Mouse (Mus musculus) neural tube, embryonic 10.5 days (tissue): ENCODE measurements at regions not wholly inside any gene's neighbourhood (a gene's known extent, or its start where the extent isn't known, plus 50 kb on each side); places are given as distances from the start of the nearest gene placed in this dataset.
A peak's percentile ranks its signal among the peaks of the same experiment; 100 is the strongest.

Source experiments
- DNase-seq: peaks from one replicate; pipeline ENCODE4 v3.0.0-alpha.2; 2017; ENCODE audit warnings: low spot score; ENCODE audit errors: extremely low spot score

GRCm38 (mm10) chr4:152733017-152733416 is 255.3 kb upstream of the Kcnab2 start:
- DNase-seq: no peak

DNA sequence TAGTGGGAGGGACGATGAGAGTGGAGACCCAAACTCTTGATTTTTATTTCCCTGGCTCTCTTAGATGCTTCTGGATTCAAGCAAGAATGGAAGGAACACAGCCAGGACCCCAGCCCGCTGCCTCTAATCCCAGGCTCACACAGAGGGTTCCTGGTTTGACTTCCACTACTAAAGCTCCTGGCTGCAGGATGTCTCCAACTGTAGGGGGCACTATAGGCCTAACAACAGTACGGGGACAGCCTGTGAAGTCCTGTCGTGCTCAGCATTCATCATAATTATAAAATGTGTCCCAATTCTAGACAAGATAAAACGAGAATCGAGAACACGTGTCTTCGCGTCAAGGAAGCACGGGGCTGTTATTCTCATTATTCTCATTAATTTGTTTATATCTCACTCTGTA is 254.3 kb upstream of the Kcnab2 start:
- DNase-seq: no peak

DNA sequence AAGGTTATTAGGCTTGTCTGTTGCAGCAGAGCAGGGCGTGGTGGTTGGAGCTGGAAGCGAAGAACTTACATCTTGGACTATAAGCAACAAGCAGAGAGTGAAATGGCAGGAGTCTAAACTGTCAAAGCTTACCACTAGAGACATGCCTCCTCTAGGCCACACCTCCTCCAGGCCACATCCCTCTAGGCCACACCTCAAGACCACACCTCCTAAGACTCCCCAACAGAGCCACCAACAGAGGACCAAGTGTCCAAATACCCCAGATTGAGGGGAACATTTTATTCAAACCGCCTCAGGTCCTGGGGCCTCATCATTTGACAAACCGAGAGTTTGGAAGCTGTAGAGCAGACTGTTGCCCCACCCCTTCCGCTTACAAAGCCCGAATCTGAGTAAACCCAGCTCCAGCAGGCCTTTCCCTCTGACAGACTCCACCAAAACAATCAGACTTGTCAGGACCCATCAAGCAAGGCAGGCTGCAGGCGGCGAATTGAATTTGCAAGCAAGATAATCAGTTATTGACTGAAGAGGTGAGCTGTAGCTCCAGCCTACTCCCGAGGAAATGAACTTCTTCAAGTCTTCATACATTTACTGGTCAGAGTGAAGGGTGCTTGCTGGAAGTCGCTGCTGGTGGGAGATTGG is 253.5 kb upstream of the Kcnab2 start:
- DNase-seq: no peak

GRCm38 (mm10) chr4:152729421-152729820 is 251.8 kb upstream of the Kcnab2 start:
- DNase-seq: no peak

DNA sequence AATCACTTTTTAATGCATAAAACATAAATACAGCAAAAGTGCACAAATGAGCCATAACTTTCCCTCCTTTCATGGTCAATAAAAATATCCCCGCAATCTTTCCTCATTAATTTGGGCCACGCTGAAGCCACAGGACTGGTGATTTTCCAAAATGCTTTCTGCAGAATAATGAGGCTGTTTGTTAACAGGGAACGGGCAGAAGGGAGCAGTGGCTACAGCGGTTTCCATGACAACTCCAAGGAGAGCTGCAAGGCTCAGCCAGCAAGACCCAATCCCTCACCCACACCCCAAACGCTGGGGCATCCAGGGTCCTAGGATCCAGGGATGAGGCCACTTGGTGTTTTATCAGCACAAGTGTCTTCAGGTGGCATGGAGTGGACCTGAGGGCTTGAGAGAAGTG is 248.2 kb upstream of the Kcnab2 start:
- no peak for DNase-seq

GRCm38 (mm10) chr4:152725423-152725822 is 247.8 kb upstream of the Kcnab2 start:
- DNase-seq: no peak

DNA sequence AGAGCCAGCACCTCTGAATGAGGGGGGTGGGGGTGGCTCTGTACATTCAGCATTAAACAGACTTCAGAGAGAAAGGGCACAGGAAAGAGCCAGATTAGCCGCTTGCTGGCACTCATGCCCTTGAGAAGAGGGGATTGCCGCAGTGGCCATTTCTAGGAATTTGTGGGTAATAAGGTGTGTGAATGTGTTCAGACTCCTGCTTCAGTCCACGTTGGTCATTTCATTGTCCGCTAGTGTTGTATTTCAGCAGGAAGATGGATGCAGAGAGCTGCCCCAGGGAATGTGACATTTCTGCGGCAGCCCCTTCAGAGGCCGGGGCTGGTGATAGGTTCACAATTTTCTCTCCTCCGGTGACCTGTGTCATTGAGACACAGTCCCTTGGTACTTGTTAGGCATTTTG is 247.1 kb upstream of the Kcnab2 start:
- DNase-seq: no peak

DNA sequence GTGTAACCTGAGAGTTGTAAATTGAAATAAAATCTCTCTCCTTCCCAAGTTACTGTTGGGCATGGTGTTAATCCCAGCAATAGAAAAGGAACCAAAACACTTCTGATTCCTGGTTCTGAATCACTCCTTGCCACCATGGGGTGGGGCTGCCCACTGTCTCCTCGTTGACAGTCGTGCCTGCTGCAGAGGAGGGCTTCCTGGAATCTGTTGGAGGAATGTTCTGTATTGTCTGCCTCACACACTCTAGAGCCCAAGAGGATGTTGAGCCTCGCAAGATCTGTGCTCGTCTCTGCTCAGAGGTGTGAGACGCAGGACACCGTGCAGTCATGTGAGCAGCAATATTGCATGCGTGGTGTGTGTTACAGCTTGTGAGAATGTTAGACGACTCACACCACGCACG is 246.4 kb upstream of the Kcnab2 start:
- no peak for DNase-seq

GRCm38 (mm10) chr4:152720528-152720927 is 242.9 kb upstream of the Kcnab2 start:
- DNase-seq: no peak

DNA sequence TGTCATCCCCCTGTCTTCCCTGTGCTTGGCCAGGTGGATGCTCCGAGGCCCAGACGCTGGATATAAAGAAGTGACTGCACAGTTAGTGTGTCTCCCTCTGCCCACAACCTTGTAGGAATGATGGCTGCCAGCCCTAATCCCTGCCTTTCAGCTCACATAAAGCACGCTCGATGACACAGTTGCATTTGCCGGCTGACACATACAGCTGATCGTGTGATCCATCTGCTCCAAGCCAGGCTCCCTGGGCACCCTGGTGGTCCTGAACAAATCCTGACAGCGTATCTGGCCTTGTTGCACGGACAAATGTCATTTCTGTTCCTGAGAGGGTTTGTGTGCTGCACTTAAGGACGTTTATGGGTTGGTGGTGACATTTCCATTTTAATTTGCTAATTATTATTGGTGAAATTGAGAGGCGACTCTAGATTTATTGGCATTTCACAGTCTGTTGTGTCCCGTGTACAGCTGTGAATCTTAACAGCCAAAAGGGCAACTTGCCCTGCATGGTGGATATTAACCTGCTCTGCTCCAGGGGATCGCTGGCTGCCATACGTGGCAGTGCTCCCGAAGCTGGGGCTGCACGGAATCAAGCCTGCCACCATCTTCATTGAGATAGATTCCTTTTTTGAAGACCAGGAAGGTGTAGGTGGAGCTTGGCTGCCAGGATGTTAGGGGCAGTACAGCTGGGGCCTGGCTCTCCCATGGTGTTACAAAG is 241.9 kb upstream of the Kcnab2 start:
- no peak for DNase-seq

GRCm38 (mm10) chr4:152710339-152710738 is 232.7 kb upstream of the Kcnab2 start:
- DNase-seq: no peak

- no peak for DNase-seq
Observed at GRCm38 (mm10) chr4:152700217-152700616, 222.5 kb upstream of the Kcnab2 start.

DNA sequence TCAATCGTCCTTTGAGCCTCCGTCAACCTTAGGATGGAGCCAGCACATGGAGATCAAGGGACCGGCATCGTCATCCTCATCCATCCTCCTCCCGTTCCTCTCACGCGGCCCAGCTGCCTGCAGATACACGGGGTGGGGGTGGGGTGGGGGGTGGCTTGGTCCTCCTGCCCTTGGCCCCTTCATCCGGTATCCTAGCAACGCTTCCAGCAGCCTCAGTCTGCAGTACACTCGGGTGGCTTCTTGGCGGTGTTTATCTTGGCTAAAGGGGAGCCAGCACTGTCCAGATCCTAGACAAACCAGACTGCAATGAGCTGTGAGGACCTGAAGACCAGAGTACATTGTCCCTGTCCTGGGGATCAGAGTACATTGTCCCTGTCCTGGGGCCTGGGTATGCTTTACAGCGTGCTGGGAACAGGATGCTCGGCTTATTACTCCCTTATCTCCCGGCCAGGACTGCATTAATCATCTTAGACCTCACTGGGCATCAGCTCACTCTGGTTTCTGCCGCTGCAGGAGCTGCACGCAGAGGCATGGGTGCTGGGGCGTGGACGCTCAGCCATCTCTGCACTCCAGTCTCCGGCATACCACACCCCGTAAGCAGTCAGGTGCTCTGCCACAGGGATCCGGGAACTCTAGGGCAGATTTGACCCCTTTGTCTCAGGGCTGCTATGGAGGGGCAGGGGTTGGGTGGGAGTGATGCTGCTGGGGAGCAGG is 219.7 kb upstream of the Kcnab2 start:
- peak; percentile 49 for DNase-seq

- DNase-seq: no peak
Observed at GRCm38 (mm10) chr4:152691735-152692134, 214.1 kb upstream of the Kcnab2 start.

- DNase-seq: no peak
Observed at GRCm38 (mm10) chr4:152691302-152691701, 213.6 kb upstream of the Kcnab2 start.

GRCm38 (mm10) chr4:152690766-152691165 is 213.1 kb upstream of the Kcnab2 start:
- no peak for DNase-seq

- no peak for DNase-seq
Observed at GRCm38 (mm10) chr4:152689831-152690230, 212.2 kb upstream of the Kcnab2 start.

DNA sequence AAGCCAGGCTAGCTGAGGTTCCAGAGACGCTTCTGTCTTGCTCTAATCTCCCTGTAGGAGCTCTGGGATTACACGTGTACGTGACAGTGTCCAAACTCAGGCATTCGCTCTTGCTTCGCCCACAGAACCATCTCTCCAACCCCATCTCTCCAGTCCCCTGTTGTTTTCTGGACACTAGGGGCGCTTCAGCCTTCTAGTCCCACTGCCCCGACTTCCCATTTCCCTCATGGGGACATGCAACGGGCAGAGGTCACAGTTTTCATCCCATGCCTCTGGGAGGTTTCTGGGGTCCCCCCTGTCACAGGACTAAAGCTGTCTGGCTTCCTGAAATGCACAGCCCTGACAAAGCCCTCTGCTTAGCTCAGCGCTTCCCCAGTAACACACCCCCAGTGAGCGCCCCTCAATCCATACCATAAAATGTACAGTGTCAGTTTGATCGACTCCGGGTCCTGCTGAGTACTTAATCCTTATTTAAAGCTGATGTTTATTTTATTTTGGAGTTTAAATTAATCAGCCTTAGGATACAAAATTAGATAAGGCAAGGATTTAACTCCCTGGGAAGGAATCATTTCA is 208.9 kb upstream of the Kcnab2 start:
- DNase-seq: no peak

DNA sequence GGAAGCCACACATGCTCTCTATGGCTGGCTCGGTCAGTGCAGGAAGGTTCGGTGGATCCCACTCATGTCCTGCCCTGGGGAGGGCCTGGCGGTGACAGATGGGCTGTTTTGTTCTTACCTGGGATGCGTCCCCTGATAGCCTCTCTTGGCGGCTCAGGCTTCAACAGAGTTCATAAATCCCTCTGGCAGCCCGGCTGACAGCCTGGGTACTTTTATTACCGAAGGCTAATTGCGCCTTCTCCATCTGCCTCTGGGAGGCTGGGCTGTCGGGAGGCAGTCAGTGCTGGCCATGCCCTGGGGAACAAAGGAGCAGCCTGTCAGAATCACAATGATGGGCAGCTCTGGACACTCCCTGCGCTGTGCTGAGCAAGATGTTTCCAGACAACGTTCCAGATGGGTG is 196.5 kb upstream of the Kcnab2 start:
- peak; percentile 48 for DNase-seq

- DNase-seq: no peak
Observed at GRCm38 (mm10) chr4:152663482-152663881, 185.8 kb upstream of the Kcnab2 start.

- DNase-seq: no peak
Observed at GRCm38 (mm10) chr4:152663069-152663468, 185.4 kb upstream of the Kcnab2 start.

DNA sequence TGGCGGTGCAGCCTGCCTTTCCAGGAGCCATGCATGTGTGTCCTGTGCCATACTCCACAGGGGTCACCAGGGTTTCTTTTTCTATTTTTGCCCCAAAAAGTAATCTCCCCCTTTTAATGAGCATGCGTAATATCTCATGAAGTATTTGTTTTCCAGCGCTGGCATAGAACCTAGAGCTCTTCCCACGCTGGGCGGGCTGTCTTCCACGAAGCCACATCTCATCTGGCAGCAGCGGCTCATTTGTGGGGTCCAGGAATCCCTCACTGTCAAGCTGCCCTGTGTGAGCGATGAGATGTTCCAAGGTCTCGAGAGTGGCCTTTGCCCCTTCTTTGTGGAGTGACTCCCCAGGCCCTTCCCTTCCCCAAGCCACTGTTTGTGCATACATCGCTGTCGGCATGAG is 184.8 kb upstream of the Kcnab2 start:
- no peak for DNase-seq
